Mouse (Mus musculus) megakaryocyte-erythroid progenitor cell, adult 5-6 weeks (primary cell): ENCODE results near the gene Fam240a. TPM values are rescaled to one million over a fixed set of nuclear protein-coding genes. Genes with fewer than 3 reads are reported as not detected.

ENCODE experiments used
- ATAC-seq: replicated peaks from 2 replicates; pipeline ENCODE4 v1.8.0; 2016; ENCODE audit warnings: mild to moderate bottlenecking, inconsistent platforms; ENCODE audit not compliant: severe bottlenecking, poor library complexity, low FRiP score, low TSS enrichment
- total RNA-seq, 2 experiments: library from RNA; stranded (forward) in 1 of 2; stranded (reverse) in 1 of 2; fragments of 200-1000, 215-1000 nt in 1 of 2; fragments of >200 nt in 1 of 2; fragmentation: Nextera tagmentation in 1 of 2; gene quantifications; 2 replicates each; pipeline ENCODE4 v1.2.3; 2014 to 2017

The Fam240a gene
- total RNA-seq (2014; fragmentation: Nextera tagmentation) (not detected in 2 replicates), total RNA-seq (2017) (not detected in 2 replicates)

- ATAC-seq = no peak
These were observed at the start of gene Fam240a for GRCm38 (mm10) chr9:110916786-110917185. TSS of gene Fam240a (minus strand) at chr9:110916861.

GRCm38 (mm10) chr9:110965910-110966231 is 49.2 kb upstream of the Fam240a start:
- no peak for ATAC-seq

GRCm38 (mm10) chr9:110965062-110965909 is 48.6 kb upstream of the Fam240a start:
- no peak for ATAC-seq

- ATAC-seq = no peak
These were observed 47.0 kb upstream of the Fam240a start for GRCm38 (mm10) chr9:110963566-110964115.

GRCm38 (mm10) chr9:110961386-110961785 is 44.7 kb upstream of the Fam240a start:
- ATAC-seq = no peak

GRCm38 (mm10) chr9:110960230-110961149 is 43.8 kb upstream of the Fam240a start:
- ATAC-seq = peak; percentile 37; the same call in 1 of the 2 replicates

GRCm38 (mm10) chr9:110959669-110960068 is 43.0 kb upstream of the Fam240a start:
- ATAC-seq = no peak

GRCm38 (mm10) chr9:110955962-110956361 is 39.3 kb upstream of the Fam240a start:
- ATAC-seq = no peak

GRCm38 (mm10) chr9:110954681-110955445 is 38.2 kb upstream of the Fam240a start:
- ATAC-seq = no peak

GRCm38 (mm10) chr9:110953550-110954461 is 37.1 kb upstream of the Fam240a start:
- peak; percentile 49 for ATAC-seq

- no peak for ATAC-seq
These were observed 36.4 kb upstream of the Fam240a start for GRCm38 (mm10) chr9:110952931-110953549.

GRCm38 (mm10) chr9:110952398-110952797 is 35.7 kb upstream of the Fam240a start:
- peak; percentile 75 for ATAC-seq

GRCm38 (mm10) chr9:110951866-110952265 is 35.2 kb upstream of the Fam240a start:
- no peak for ATAC-seq

- ATAC-seq = no peak
These were observed 34.7 kb upstream of the Fam240a start, which contains the start of gene Lrrc2 for GRCm38 (mm10) chr9:110951397-110951796. TSS of gene Lrrc2 (plus strand) at chr9:110951545.

GRCm38 (mm10) chr9:110950109-110950508 is 33.4 kb upstream of the Fam240a start:
- no peak for ATAC-seq

GRCm38 (mm10) chr9:110948813-110949310 is 32.2 kb upstream of the Fam240a start:
- ATAC-seq = no peak

- no peak for ATAC-seq
These were observed 31.2 kb upstream of the Fam240a start for GRCm38 (mm10) chr9:110947900-110948299.

GRCm38 (mm10) chr9:110947261-110947661 is 30.6 kb upstream of the Fam240a start:
- ATAC-seq = no peak
